Mouse (Mus musculus) testis, postnatal 14 days (tissue): ENCODE results near the gene Hcfc1r1.

Experiments
- DNase-seq: peaks from one replicate; pipeline ENCODE4 v3.0.0; 2021; ENCODE audit warnings: low spot score

Hcfc1r1 gene

DNA sequence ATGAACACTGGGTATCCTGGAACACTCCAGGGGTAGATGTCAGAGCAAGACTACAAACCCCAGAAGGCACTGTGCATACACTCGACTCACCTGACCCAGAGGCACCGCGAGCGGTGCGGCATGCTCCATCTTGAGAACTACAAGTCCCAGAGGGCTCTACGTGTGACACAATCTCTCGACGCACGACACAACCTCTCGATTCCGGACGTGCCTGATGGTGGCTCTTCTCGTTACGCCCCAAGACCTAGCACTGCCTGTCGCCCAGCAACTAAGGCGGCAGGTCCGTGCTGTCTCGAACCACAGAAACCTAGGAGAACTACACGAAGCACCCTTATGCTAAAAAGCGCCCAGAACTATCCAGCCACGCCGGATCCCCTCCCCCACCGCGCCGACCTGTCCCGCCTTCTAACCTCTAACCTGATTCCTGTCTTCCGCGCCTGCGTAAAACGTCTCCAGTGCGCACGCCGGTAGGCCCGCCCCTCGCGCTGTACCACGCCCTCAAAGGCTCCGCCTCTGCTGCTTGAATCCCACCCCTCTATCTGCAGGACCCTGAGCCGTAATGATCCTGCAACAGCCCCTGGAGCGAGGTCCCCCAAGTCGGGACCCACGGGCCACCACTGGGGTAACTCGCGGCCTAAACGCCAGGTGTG is at the start of gene Hcfc1r1, which contains the start of gene Thoc6:
Hcfc1r1 (plus strand) TSS at position 173 of the 650 bp plus-strand sequence.
Thoc6 (minus strand) TSS at position 459 of the 650 bp plus-strand sequence.
- DNase-seq: peak; percentile 90

GRCm38 (mm10) chr17:23627813-23628212 is 45.6 kb upstream of the Hcfc1r1 start:
- DNase-seq: no peak

- peak; percentile 58 for DNase-seq
These were observed 43.0 kb upstream of the Hcfc1r1 start for GRCm38 (mm10) chr17:23630195-23631020.

DNA sequence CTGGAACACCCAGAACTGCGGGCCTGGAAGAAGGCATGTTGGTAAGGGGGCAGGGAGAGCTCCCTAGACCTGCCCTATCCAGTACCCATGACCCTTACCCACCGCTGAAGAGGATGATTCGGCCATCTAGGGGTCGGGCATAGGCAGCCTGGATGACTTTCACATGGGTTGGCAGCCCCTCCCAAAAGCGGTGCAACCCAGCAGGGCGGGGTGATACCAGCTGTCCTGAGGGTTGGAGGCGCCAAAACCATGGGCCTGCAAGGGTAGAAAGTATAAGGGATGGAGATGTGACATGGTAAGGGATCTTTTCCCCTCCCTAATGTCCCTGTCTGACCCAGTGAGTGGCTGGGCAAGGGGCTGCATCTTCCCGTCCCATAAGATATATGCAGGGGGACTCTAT is 42.2 kb upstream of the Hcfc1r1 start:
- no peak for DNase-seq

GRCm38 (mm10) chr17:23644613-23645495 is 28.5 kb upstream of the Hcfc1r1 start, which contains the start of gene Mmp25:
Gene Mmp25 (minus strand): TSS chr17:23645277.
- DNase-seq: no peak

DNA sequence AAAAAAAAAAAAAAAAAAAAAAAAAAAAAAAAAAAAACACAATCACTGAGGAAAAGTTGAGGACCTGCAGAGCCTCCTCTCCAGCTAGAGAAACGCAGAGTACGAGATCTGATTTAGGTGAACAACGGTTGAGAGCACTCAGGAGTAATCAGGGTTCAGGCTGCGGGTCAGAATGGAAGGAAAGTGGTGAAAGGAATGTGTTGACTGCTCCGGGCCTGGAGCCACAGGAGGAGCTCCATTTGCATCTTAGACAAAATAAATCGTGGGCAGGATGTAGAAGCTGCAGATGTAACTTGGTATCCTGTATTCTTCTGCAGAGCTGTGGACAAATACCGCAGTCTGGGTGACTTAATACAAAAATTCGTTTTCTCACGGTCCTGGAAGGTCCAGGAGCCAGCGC is 27.5 kb upstream of the Hcfc1r1 start:
- DNase-seq: no peak

- no peak for DNase-seq
These were observed 22.0 kb upstream of the Hcfc1r1 start for GRCm38 (mm10) chr17:23651363-23651762.

- DNase-seq: no peak
These were observed 20.1 kb upstream of the Hcfc1r1 start for GRCm38 (mm10) chr17:23653324-23653723.

- DNase-seq: no peak
These were observed 19.4 kb upstream of the Hcfc1r1 start for GRCm38 (mm10) chr17:23654001-23654400.

GRCm38 (mm10) chr17:23654410-23654809 is 19.0 kb upstream of the Hcfc1r1 start:
- DNase-seq: no peak

- DNase-seq: no peak
These were observed 14.9 kb upstream of the Hcfc1r1 start for GRCm38 (mm10) chr17:23658450-23658849.

DNA sequence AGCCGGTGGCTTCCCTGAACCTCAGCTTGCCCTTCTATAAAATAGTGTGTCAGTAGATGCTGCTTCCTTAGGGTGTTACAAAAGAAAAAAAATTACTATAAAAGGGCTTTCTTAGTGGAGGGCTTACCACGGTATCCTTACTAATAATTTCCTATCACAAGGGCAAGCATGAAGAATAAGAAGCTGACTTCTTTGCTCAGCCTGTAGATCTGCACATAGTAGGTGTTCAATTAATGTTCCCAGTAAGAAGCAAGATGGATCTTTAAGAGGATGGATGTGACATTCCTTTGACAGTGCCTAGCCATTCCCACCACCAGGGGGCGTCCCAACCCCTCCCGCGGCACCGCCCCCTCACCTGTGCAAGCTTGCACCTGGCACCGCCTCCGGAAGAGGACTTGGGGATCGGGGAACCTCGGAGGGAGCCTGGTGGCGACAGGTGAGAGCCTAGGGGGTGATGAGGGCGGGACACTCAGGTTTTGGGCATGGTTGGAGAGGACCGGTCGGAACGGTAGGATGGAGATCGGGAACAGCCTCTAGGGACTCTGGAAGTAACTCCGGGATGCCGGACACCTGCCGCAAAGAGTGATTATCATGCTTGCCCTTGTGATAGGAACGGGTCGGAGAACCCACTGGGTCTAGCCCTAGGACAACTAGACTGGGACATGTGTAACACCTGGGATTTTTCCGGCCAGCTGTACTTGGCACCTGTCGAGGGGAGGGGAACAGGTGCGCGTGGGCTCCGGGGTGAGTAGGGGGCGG is 13.1 kb upstream of the Hcfc1r1 start, which contains the start of gene Bicdl2:
Bicdl2 (plus strand) TSS at position 390 of the 759 bp plus-strand sequence.
- no peak for DNase-seq

GRCm38 (mm10) chr17:23660876-23661200 is 12.6 kb upstream of the Hcfc1r1 start:
- DNase-seq: no peak

DNA sequence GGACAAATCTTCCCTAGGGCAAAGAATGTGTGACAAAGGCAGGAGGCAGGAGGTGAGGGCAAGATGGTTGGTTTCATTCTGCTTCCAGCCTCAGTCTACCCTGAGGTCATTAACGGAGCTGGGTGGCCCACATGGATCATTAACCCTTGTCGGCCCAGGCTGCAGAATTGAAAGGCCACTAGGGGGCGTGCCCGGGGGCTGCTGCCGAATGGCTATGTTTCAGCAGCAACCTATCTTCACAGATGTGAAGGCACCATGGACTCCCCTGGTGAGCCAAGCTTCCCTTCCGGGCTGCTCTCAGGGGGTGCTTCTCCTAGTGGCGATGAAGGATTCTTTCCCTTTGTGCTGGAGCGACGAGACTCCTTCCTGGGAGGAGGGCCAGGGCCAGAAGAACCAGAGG is 11.9 kb upstream of the Hcfc1r1 start:
- peak; percentile 31 for DNase-seq

DNA sequence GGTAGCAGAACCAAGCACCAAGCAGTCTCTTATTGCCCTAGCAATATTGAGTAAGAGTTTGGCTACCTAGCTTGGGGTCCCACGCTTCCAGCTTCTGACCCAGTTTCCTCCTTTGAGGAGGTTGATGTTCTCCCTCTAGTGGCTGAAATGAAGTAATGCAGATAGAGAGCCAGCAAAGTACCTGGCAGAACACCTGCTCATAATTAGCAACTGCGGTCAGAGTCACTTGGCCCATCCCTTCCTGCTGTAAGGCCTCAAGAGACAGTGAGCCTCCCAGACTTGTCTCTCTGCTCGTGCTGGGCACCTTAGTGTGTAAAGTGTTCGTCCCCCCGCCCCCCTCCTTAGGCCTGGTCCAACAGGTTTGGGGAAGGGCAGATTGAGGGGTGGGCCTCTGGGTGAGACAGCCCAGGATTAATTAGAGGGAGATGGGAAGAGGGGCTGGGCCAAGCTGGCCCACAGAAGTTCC is 8.8 kb upstream of the Hcfc1r1 start:
- DNase-seq: peak; percentile 38

GRCm38 (mm10) chr17:23665511-23665910 is 7.9 kb upstream of the Hcfc1r1 start:
- peak; percentile 5 for DNase-seq

DNA sequence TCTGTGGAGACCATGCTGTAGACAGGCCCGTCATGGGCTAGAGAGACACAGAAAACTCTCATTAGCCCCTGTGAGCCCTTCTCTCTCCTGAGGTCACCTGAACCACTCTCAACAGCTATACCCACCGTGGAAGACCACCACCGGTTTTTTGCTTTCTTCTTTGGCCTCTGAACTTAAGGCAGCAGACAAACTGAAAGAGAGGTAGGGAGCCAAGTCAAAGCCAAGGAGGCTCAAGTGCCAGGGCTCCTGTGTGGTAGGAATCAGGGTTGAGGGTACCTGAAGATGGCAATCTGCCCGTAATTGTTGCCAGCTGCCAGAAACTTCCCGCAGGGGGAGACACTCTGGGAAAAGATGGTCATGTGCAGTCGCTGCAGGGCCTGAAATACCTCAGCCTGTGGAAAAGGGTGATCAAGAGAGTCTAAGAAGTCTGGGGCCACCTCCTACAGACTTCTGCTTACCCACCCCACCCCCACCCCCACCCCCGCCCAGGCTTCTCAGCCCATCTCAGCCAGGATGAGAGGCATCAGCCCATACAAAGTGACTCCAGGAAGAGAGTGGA is 2.8 kb upstream of the Hcfc1r1 start:
- no peak for DNase-seq

- no peak for DNase-seq
These were observed 1.9 kb upstream of the Hcfc1r1 start for GRCm38 (mm10) chr17:23671519-23671918.

DNA sequence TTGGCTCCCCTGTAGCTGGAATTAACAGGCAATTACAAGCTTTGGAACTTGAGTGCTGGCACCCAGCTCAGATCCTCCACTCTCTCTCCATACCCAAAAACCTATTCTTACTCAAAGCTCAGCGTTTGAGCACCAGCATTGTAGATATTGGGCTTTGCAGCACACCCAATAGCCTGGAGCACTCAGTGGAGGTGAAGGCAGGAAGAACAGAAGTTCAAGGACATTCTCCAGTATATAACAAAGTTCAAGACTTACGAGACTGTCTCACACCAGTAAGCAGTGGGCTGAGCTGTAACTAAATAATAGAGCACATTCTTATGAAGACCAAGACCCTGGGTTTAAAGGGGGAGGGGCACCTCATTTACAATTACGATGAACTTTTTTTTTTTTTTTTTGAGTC is 635 bp upstream of the Hcfc1r1 start:
- DNase-seq: no peak

GRCm38 (mm10) chr17:23674271-23674952 is 1.0 kb downstream of the Hcfc1r1 start:
- DNase-seq: no peak
